Mouse (Mus musculus): ENCODE data around the gene Tmem120b.

GRCm38 (mm10) chr5:123076419-123077281 is 8.4 kb downstream of the Tmem120b start:
- TF ChIP-seq CTCF (IDR thresholded peaks at IDR 0.05 in 2 of 3, conservative IDR thresholded peaks at IDR 0.05 in 1 of 3; ENCODE audit: control insufficient read depth in 1 of 3, insufficient read depth in 1 of 3, low read depth in 2 of 3, low read length in 3 of 3, poor library complexity in 1 of 3, severe bottlenecking in 1 of 3) (no peak), RAD21 (IDR thresholded peaks at IDR 0.05; ENCODE audit: low read depth, low read length) (no peak), MAX (IDR thresholded peaks at IDR 0.05; ENCODE audit: low read length) (no peak), CHD1 (IDR thresholded peaks at IDR 0.05; ENCODE audit: low read depth, low read length) (peak; percentile 53; the same call in 1 of the 2 replicates), MXI1 (IDR thresholded peaks at IDR 0.05; ENCODE audit: low read depth, low read length) (peak; percentile 87), SMC3 (IDR thresholded peaks at IDR 0.05; ENCODE audit: low read depth, low read length) (no peak), POLR2A (IDR thresholded peaks at IDR 0.05; ENCODE audit: control insufficient read depth in 1 of 2, insufficient read depth in 1 of 2, low read depth in 1 of 2, low read length in 2 of 2, poor library complexity in 1 of 2) (no peak; a peak in 1 of 4 replicates), EP300 (IDR thresholded peaks at IDR 0.05; ENCODE audit: low read depth in 1 of 2, low read length in 2 of 2) (peak in 1 of 2 experiments; percentile 27; a peak in 1 of 4 replicates), ELF1 (IDR thresholded peaks at IDR 0.05; ENCODE audit: low read depth, low read length) (no peak), BHLHE40 (IDR thresholded peaks at IDR 0.05; ENCODE audit: borderline replicate concordance, low read depth, low read length) (no peak), SIN3A (IDR thresholded peaks at IDR 0.05; ENCODE audit: low read length) (peak; percentile 82), NELFE (IDR thresholded peaks at IDR 0.05; ENCODE audit: low read depth, low read length) (no peak)
